Mouse (Mus musculus): ENCODE results near the gene Foxn3. TPM values are rescaled to one million over a fixed set of nuclear protein-coding genes. Genes with fewer than 3 reads are reported as not detected.

Foxn3 gene
- polyA plus RNA-seq, 1 experiment from 2014 or later = 66.2 TPM

DNA sequence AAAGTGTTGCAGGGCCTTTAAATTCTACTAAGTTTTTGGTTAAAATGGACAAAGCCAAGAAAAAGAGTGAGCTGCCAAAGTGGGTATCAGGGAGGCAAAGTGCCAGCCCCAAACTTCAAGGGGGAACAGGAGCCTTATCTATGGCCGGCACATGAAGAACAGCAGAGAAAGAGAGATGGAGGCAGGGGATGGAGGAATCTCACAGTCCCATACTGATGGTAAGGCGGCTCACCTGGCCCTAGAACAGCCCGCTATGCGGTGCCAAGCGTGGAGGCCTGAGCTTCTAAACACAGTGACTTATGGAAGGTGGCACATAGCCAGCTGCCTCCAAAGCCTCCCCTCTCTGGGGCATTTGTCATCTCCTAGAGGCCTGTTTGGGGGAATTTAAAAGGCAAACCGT lies 210.8 kb downstream of the Foxn3 start:
- Histone ChIP-seq H3K27me3 (replicated peaks) (no peaks in the 10 kb centered on the region), H3K9ac (peak overlapping the region; percentile 40; the same call in 1 of the 2 replicates), H3K27ac (ENCODE audit: poor library complexity, severe bottlenecking) (no peak overlapping the region), H3K9me3 (replicated peaks) (no peaks in the 10 kb centered on the region), H3K4me1 (replicated peaks) (peaks cover 76% of the 10 kb centered on the region), H3K36me3 (no peaks in the 10 kb centered on the region), H3K4me3 (no peak overlapping the region), H3K4me2 (no peak overlapping the region)
- WGBS = 76% methylated on average over 6 of the region's 6 CpGs
- no peak for ATAC-seq (ENCODE audit: insufficient number of reproducible peaks, low FRiP score)

- Histone ChIP-seq H3K9ac (no peak overlapping the region), H3K9me3 (replicated peaks) (no peaks in the 10 kb centered on the region), H3K36me3 (no peaks in the 10 kb centered on the region), H3K27me3 (replicated peaks) (no peaks in the 10 kb centered on the region), H3K4me3 (no peak overlapping the region), H3K4me2 (no peak overlapping the region), H3K27ac (ENCODE audit: poor library complexity, severe bottlenecking) (no peak overlapping the region), H3K4me1 (replicated peaks) (peaks cover 76% of the 10 kb centered on the region)
- no peak for ATAC-seq (ENCODE audit: insufficient number of reproducible peaks, low FRiP score)
- WGBS = 85% methylated on average over 7 of the region's 7 CpGs
Observed at GRCm38 (mm10) chr12:99352136-99352535, 211.2 kb downstream of the Foxn3 start.

- Histone ChIP-seq H3K9me3 (replicated peaks) (no peaks in the 10 kb centered on the region), H3K4me1 (replicated peaks) (peaks cover 76% of the 10 kb centered on the region), H3K4me2 (no peak overlapping the region), H3K36me3 (no peaks in the 10 kb centered on the region), H3K27ac (ENCODE audit: poor library complexity, severe bottlenecking) (no peak overlapping the region), H3K4me3 (no peak overlapping the region), H3K9ac (no peak overlapping the region), H3K27me3 (replicated peaks) (no peaks in the 10 kb centered on the region)
- WGBS = 89% methylated on average over 9 of the region's 9 CpGs
- ATAC-seq (ENCODE audit: insufficient number of reproducible peaks, low FRiP score) = no peak
Observed at GRCm38 (mm10) chr12:99351731-99352130, 211.7 kb downstream of the Foxn3 start.

GRCm38 (mm10) chr12:99349650-99349997 lies 213.8 kb downstream of the Foxn3 start:
- H3K4me2 ChIP-seq = no peak overlapping the region
- no peak overlapping the region for H3K4me3 ChIP-seq
- no peak overlapping the region; the same call in 1 of the 2 replicates for H3K27ac ChIP-seq (ENCODE audit: poor library complexity, severe bottlenecking)
- H3K36me3 ChIP-seq = no peaks in the 10 kb centered on the region
- WGBS = 57% methylated on average over 9 of the region's 9 CpGs
- H3K9me3 ChIP-seq (replicated peaks) = no peaks in the 10 kb centered on the region
- peaks cover 75% of the 10 kb centered on the region for H3K4me1 ChIP-seq (replicated peaks)
- no peaks in the 10 kb centered on the region for H3K27me3 ChIP-seq (replicated peaks)
- H3K9ac ChIP-seq = no peak overlapping the region
- ATAC-seq (ENCODE audit: insufficient number of reproducible peaks, low FRiP score) = no peak

DNA sequence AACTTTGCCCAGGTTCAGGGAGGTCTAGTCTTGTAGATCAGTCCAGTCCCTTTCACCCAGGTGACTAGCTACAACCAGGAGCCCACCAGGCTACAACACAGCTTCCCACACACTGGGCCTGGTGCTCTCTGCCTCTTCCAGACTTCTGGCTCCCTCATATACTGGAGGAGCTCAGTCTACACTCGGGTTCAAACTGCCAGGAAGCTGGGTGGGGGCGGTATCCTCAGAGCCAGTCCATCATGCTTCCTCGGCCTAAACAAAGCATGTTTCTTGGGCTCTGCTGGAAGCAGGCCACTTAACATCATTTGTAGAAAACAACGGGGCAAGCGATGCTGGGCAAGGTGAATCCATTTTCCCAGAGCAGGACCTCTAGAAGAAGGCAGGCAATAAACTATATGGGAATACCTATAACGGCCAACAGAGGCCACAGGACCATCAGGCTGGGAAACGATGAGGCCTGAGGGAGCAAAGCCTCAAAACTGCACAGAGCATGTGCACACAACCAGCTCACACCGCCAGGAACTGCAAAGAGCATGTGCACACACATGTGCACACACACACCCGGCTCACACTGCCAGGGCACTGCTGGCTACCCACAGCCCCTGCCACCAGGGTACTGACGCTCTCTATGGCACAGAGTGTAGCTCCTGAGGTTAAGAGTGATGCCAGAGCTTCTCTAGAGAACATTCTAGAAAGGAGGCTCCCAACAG lies 214.3 kb downstream of the Foxn3 start:
- Histone ChIP-seq H3K4me2 (no peak overlapping the region), H3K27ac (ENCODE audit: poor library complexity, severe bottlenecking) (peak overlapping the region; percentile 55), H3K27me3 (replicated peaks) (no peaks in the 10 kb centered on the region), H3K4me1 (replicated peaks) (peaks cover 75% of the 10 kb centered on the region), H3K36me3 (0 out of 2 replicates have a peak, but pooled peaks cover 3% of the 10 kb centered on the region), H3K4me3 (no peak overlapping the region), H3K9me3 (replicated peaks) (no peaks in the 10 kb centered on the region), H3K9ac (0 out of 2 replicates have a peak overlapping the region, but pooled peaks have one; percentile 6)
- 77% methylated on average over 10 of the region's 10 CpGs for WGBS
- no peak for ATAC-seq (ENCODE audit: insufficient number of reproducible peaks, low FRiP score)

DNA sequence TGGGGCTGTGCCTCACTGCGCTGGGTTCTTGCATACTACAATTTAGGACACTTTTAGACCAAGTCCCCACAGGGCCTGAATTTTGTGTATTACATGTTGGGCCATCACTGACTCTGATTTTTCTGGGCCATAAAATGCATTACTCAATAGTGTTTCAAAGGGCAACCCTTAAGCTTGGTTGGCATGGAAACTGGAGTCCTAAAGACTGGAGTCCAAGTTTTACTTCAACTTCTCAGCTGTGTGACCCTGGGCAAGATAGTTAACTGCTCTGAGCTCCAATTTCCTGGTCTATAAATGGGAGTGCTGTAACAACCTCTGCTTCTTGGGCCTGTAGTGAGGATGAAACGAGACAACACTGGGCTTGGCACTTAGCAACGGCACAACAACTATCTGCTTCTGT lies 215.9 kb downstream of the Foxn3 start:
- Histone ChIP-seq H3K9ac (no peak overlapping the region), H3K4me1 (replicated peaks) (peaks cover 68% of the 10 kb centered on the region), H3K27ac (ENCODE audit: poor library complexity, severe bottlenecking) (no peak overlapping the region), H3K4me3 (no peak overlapping the region), H3K36me3 (0 out of 2 replicates have a peak, but pooled peaks cover 8% of the 10 kb centered on the region), H3K9me3 (replicated peaks) (no peaks in the 10 kb centered on the region), H3K4me2 (no peak overlapping the region), H3K27me3 (replicated peaks) (no peaks in the 10 kb centered on the region)
- 72% methylated on average over 3 of the region's 3 CpGs for WGBS
- no peak for ATAC-seq (ENCODE audit: insufficient number of reproducible peaks, low FRiP score)

DNA sequence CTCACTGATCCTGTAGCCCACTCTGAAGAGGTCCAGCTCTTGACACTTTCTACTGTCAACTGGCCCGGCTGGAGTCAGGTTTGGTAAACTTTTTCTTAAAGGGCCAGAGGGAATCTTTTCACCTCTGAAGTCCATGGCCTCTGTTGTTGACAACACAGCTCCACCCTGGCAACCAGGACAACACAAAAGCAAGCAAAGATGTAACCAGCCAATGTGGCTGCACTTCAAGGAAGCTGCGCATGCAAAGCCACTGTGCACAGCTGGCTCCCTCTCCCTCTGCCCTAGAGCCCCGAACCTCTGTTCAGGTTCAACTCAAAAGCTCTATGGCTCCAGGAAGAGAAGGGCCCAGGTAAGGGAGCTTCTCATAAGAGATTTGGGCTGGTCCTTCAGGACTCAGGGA lies 216.4 kb downstream of the Foxn3 start:
- no peak for ATAC-seq (ENCODE audit: insufficient number of reproducible peaks, low FRiP score)
- no peak overlapping the region for H3K4me2 ChIP-seq
- H3K27ac ChIP-seq (ENCODE audit: poor library complexity, severe bottlenecking) = no peak overlapping the region
- no peaks in the 10 kb centered on the region for H3K27me3 ChIP-seq (replicated peaks)
- H3K36me3 ChIP-seq = 0 out of 2 replicates have a peak, but pooled peaks cover 8% of the 10 kb centered on the region
- H3K9ac ChIP-seq = no peak overlapping the region
- no peak overlapping the region for H3K4me3 ChIP-seq
- no peaks in the 10 kb centered on the region for H3K9me3 ChIP-seq (replicated peaks)
- H3K4me1 ChIP-seq (replicated peaks) = peaks cover 68% of the 10 kb centered on the region
- 62% methylated on average over 3 of the region's 3 CpGs for WGBS

DNA sequence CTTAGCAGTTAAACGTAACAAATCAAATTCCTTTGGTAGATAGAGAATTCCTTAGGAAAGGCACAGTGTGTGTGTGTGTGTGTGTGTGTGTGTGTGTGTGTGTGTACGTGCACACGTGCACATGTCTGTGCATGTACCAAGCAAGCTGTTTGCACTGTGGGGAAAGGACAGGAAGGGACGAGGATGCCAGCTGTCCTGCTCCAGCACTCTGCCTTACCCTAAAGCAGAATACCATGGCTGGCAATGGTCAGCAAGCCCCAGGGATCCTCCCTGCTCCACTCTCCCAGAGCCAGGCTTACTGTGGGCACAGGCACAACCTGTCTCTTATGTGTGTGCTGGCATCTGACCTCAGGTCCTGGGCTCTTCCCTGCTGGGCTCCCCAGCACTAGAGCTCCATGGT lies 218.1 kb downstream of the Foxn3 start:
- peak overlapping the region; percentile 49 for H3K27ac ChIP-seq (ENCODE audit: poor library complexity, severe bottlenecking)
- no peaks in the 10 kb centered on the region for H3K9me3 ChIP-seq (replicated peaks)
- 72% methylated on average over 4 of the region's 4 CpGs for WGBS
- peaks cover 79% of the 10 kb centered on the region for H3K4me1 ChIP-seq (replicated peaks)
- H3K4me2 ChIP-seq = no peak overlapping the region
- H3K36me3 ChIP-seq = peaks cover 16% of the 10 kb centered on the region
- H3K9ac ChIP-seq = peak overlapping the region; percentile 61
- ATAC-seq (ENCODE audit: insufficient number of reproducible peaks, low FRiP score) = no peak
- H3K4me3 ChIP-seq = no peak overlapping the region
- H3K27me3 ChIP-seq (replicated peaks) = no peaks in the 10 kb centered on the region

- 86% methylated on average over 2 of the region's 2 CpGs for WGBS
- Histone ChIP-seq H3K9ac (no peak overlapping the region), H3K4me1 (replicated peaks) (peaks cover 66% of the 10 kb centered on the region), H3K36me3 (peaks cover 20% of the 10 kb centered on the region), H3K27me3 (replicated peaks) (no peaks in the 10 kb centered on the region), H3K27ac (ENCODE audit: poor library complexity, severe bottlenecking) (no peak overlapping the region), H3K4me2 (no peak overlapping the region), H3K4me3 (no peak overlapping the region), H3K9me3 (replicated peaks) (no peaks in the 10 kb centered on the region)
- no peak for ATAC-seq (ENCODE audit: insufficient number of reproducible peaks, low FRiP score)
Observed at GRCm38 (mm10) chr12:99343378-99343777, 220.0 kb downstream of the Foxn3 start.

- Histone ChIP-seq H3K4me2 (no peak overlapping the region), H3K27me3 (replicated peaks) (no peaks in the 10 kb centered on the region), H3K27ac (ENCODE audit: poor library complexity, severe bottlenecking) (no peak overlapping the region), H3K36me3 (peaks cover 20% of the 10 kb centered on the region), H3K4me1 (replicated peaks) (peaks cover 59% of the 10 kb centered on the region), H3K9ac (no peak overlapping the region), H3K9me3 (replicated peaks) (no peaks in the 10 kb centered on the region), H3K4me3 (no peak overlapping the region)
- no peak for ATAC-seq (ENCODE audit: insufficient number of reproducible peaks, low FRiP score)
- WGBS = 24% methylated on average over 3 of the region's 3 CpGs
Observed at GRCm38 (mm10) chr12:99342160-99342559, 221.2 kb downstream of the Foxn3 start.

GRCm38 (mm10) chr12:99341751-99342150 lies 221.6 kb downstream of the Foxn3 start:
- H3K27me3 ChIP-seq (replicated peaks) = no peaks in the 10 kb centered on the region
- no peak overlapping the region for H3K4me3 ChIP-seq
- no peak overlapping the region for H3K27ac ChIP-seq (ENCODE audit: poor library complexity, severe bottlenecking)
- H3K4me2 ChIP-seq = no peak overlapping the region
- H3K4me1 ChIP-seq (replicated peaks) = peaks cover 59% of the 10 kb centered on the region
- H3K9ac ChIP-seq = no peak overlapping the region
- peaks cover 20% of the 10 kb centered on the region for H3K36me3 ChIP-seq
- ATAC-seq (ENCODE audit: insufficient number of reproducible peaks, low FRiP score) = no peak
- no peaks in the 10 kb centered on the region for H3K9me3 ChIP-seq (replicated peaks)
- WGBS = 50% methylated on average over 7 of the region's 7 CpGs
